Mouse (Mus musculus) hindbrain, postnatal 0 days (tissue): ENCODE measurements around the gene Mef2a. TPM values are rescaled to one million over a fixed set of nuclear protein-coding genes. Genes with fewer than 3 reads are reported as not detected.

Experiments used
- ATAC-seq: fragments of 200-750 bp; cut with Nextera tagmentation; 2 replicates; pipeline ENCODE4 v1.8.0; 2017; ENCODE audit warnings: mild to moderate bottlenecking, moderate TSS enrichment, moderate library complexity
- DNase-seq: peaks from one replicate; pipeline ENCODE4 v3.0.0-alpha.2; 2015; ENCODE audit warnings: low spot score
- H3K27ac ChIP-seq: fragments of 300-500 bp; sonication (generic); 2 replicates; pipeline ENCODE4 v1.5.1; 2014; ENCODE audit warnings: mild to moderate bottlenecking
- H3K27me3 ChIP-seq: fragments of 300-500 bp; sonication (generic); 2 replicates; pipeline ENCODE4 v1.6.1; 2014; ENCODE audit warnings: low read length, mixed read lengths; ENCODE audit not compliant: insufficient read depth
- H3K36me3 ChIP-seq: fragments of 300-500 bp; sonication (generic); 2 replicates; pipeline ENCODE4 v1.6.1; 2014; ENCODE audit warnings: low read length, mixed read lengths; ENCODE audit not compliant: insufficient read depth
- H3K4me1 ChIP-seq: fragments of 300-500 bp; sonication (generic); 2 replicates; pipeline ENCODE4 v1.6.1; 2014; ENCODE audit warnings: antibody characterized with exemption, low read length, mixed read lengths; ENCODE audit not compliant: insufficient read depth
- H3K4me2 ChIP-seq: fragments of 300-500 bp; sonication (generic); 2 replicates; pipeline ENCODE4 v1.6.1; 2014; ENCODE audit warnings: low read depth, mild to moderate bottlenecking, low read length, moderate library complexity, mixed read lengths
- H3K4me3 ChIP-seq: fragments of 300-500 bp; sonication (generic); 2 replicates; pipeline ENCODE4 v1.5.1; 2014; ENCODE audit warnings: low read length
- H3K9ac ChIP-seq: fragments of 300-500 bp; sonication (generic); replicated peaks from 2 replicates; pipeline ENCODE4 v1.6.1; 2014; ENCODE audit warnings: mild to moderate bottlenecking, low read length, moderate library complexity, mixed read lengths
- H3K9me3 ChIP-seq: fragments of 300-500 bp; sonication (generic); 2 replicates; pipeline ENCODE4 v1.6.1; 2016; ENCODE audit warnings: low read length, mixed read lengths
- CTCF ChIP-seq: IDR thresholded peaks from 2 replicates; pipeline ENCODE4 v1.5.1; 2016; ENCODE audit warnings: antibody characterized with exemption, control low read depth, low read depth
- WGBS: fragments of 180-500 bp; shearing (Covaris S2); extraction: QIAGEN DNeasy Blood & Tissue Kit; methylation state at CpG from one replicate; pipeline ENCODE4 v1.1.7; 2014; 5-methylcytosine and 5-hydroxymethylcytosine counted together
- polyA plus RNA-seq: library from polyadenylated mRNA; unstranded; fragments of >200 nt; fragmentation: Nextera tagmentation; extraction: Ambion mirVana; gene quantifications from 2 replicates; pipeline ENCODE4 v1.2.1, GENCODE M21; 2015
- total RNA-seq: library from RNA; depleted of rRNA; stranded (reverse); fragments of >200 nt; gene quantifications from 2 replicates; pipeline ENCODE4 v1.2.3, GENCODE M21; 2014

Mef2a gene
- total and polyA plus RNA-seq, 2 experiments from 2014 or later: 38.4 to 55.2 TPM

DNA sequence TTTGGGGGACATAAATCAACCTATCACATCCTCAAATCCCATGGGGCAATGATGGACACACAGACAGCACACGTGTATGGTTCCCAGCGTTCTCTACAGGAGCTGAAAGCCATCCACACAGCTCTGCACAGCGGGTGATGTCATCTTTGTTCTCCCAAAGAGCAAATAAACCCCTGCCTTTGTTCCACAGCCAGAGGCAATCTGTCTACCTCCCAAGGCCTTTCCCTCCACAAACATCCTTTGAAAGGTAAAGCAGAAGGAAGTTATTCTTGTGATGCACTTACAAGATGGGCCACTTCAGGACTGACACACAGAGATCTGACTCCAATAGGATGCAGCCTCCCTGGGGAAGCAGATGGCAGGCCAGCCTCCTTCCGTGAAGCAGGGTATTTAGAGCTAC lies 160.7 kb downstream of the Mef2a start:
- Histone ChIP-seq H3K9me3 (no peaks in the 10 kb centered on the region), H3K27me3 (no peaks in the 10 kb centered on the region), H3K36me3 (no peaks in the 10 kb centered on the region), H3K27ac (no peak overlapping the region), H3K4me1 (no peaks in the 10 kb centered on the region), H3K4me3 (no peak overlapping the region), H3K4me2 (no peak overlapping the region), H3K9ac (no peak overlapping the region)
- 26% methylated on average over 4 of the region's 4 CpGs for WGBS
- no peak for ATAC-seq
- TF ChIP-seq CTCF: no peak
- no peak for DNase-seq

DNA sequence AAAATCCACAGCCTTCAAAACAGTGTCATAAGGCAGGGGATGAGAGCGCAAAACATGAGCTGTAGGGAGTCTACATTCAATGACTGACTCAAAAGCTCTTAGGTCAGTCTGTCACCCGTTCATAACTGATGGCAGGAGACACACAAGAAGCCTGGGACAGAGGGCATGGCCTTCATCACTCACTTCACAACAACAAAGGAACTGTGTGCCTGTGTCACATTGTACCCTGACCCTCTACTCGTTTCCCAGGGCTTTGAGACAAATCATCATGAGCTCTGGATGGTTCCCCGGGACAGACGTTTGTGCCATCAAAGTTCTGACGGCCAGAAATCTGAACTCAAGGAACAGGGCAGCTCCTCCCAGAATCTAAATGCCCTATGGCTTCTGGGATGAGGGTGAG lies 161.3 kb downstream of the Mef2a start:
- H3K36me3 ChIP-seq: no peaks in the 10 kb centered on the region
- no peak overlapping the region for H3K4me3 ChIP-seq
- no peak overlapping the region for H3K27ac ChIP-seq
- H3K9ac ChIP-seq: no peak overlapping the region
- H3K4me1 ChIP-seq: no peaks in the 10 kb centered on the region
- no peak for ATAC-seq
- H3K4me2 ChIP-seq: no peak overlapping the region
- H3K9me3 ChIP-seq: no peaks in the 10 kb centered on the region
- TF ChIP-seq CTCF: no peak
- H3K27me3 ChIP-seq: no peaks in the 10 kb centered on the region
- WGBS: 30% methylated on average over 6 of the region's 6 CpGs
- no peak for DNase-seq

DNA sequence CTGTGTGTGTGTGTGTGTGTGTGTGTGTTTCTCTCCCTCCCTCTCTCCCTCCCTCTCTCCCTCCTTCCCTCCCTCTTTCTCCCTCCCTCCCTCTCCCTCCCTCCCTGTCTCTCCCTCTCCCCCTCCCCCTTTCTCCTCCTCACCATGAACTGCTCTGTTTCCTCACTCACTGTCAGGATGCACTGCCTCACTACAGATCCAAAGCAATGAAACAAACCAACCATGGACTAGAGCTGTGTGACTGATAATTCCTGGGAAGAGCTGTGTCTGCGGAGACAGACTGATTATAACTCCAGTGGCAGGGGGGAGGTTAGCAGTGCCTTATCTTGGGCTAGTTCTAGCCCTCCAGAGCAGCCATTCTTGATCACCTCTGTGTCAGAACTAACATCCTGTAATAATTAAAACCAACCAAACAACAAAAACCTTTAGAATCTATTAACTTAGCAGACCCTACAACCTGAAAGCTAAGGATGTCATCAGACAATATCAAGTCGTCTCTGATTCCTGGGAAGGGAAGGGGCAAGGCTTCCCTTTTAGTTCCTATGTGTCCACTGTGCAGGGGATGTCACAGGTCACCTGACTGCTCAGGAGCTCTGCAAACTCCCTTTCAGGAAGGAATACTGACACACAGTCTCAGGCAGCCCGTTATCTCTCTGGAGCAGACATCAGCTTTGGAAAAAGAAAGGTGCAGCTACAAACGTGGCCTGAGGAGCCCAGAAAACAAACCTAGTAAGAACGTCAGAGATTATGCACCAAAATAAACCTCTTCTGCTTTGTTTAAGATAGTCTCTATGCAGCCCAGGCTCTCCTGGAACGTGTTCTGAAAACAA lies 162.4 kb downstream of the Mef2a start:
- H3K27ac ChIP-seq: no peak overlapping the region
- H3K4me2 ChIP-seq: no peak overlapping the region
- H3K9ac ChIP-seq: no peak overlapping the region
- no peaks in the 10 kb centered on the region for H3K4me1 ChIP-seq
- no peaks in the 10 kb centered on the region for H3K36me3 ChIP-seq
- no peak for TF ChIP-seq CTCF
- no peaks in the 10 kb centered on the region for H3K9me3 ChIP-seq
- H3K4me3 ChIP-seq: no peak overlapping the region
- DNase-seq: no peak
- H3K27me3 ChIP-seq: no peaks in the 10 kb centered on the region
- ATAC-seq: no peak
- 67% methylated on average over 6 of the region's 6 CpGs for WGBS

DNA sequence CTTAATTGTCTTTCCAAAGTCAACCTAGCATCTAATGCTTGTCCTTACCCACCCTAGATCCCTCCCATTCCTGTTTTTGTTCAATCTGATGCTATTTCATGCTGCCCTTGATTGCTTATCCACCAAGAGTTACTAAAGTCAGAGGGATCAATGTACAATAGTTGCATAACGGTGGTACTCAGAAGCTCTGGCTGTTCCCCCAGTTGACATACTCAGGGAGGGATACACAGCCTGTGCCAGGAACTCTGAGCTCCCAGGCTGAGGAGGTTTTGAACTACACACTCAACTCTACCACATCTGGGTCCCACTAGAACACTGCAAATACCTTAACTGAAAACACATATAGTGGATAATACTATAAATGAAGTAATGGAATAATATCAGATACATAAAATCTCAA lies 164.3 kb downstream of the Mef2a start:
- ATAC-seq: no peak
- no peak overlapping the region for H3K27ac ChIP-seq
- H3K4me2 ChIP-seq: no peak overlapping the region
- no peaks in the 10 kb centered on the region for H3K9me3 ChIP-seq
- H3K9ac ChIP-seq: no peak overlapping the region
- no peaks in the 10 kb centered on the region for H3K36me3 ChIP-seq
- no peaks in the 10 kb centered on the region for H3K27me3 ChIP-seq
- no peak overlapping the region for H3K4me3 ChIP-seq
- DNase-seq: no peak
- 84% methylated on average over 1 of the region's 1 CpGs for WGBS
- TF ChIP-seq CTCF: no peak
- no peaks in the 10 kb centered on the region for H3K4me1 ChIP-seq

DNA sequence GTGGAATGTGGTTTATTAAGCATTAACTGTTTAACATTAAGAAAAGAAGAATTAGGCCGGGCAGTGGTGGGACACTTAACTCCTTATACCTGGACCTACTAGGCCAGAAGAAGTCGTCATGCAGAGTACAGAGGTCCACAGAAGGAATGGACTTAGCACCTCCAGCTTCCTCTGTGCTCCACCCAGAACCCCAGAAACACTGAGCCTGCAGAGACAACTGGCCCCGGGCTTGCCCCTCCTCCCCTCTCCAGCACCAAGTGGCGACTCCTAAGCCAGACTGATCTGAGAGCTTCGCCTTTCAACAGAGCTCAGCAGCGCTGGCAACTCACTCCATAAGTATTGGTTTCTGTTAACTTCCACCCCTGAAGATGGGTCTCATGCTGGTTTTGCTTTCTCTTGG lies 165.0 kb downstream of the Mef2a start:
- WGBS: 61% methylated on average over 6 of the region's 6 CpGs
- no peaks in the 10 kb centered on the region for H3K27me3 ChIP-seq
- H3K4me2 ChIP-seq: no peak overlapping the region
- no peaks in the 10 kb centered on the region for H3K36me3 ChIP-seq
- no peaks in the 10 kb centered on the region for H3K4me1 ChIP-seq
- no peak overlapping the region for H3K27ac ChIP-seq
- DNase-seq: no peak
- no peak for TF ChIP-seq CTCF
- H3K9me3 ChIP-seq: no peaks in the 10 kb centered on the region
- H3K9ac ChIP-seq: no peak overlapping the region
- no peak for ATAC-seq
- no peak overlapping the region for H3K4me3 ChIP-seq

DNA sequence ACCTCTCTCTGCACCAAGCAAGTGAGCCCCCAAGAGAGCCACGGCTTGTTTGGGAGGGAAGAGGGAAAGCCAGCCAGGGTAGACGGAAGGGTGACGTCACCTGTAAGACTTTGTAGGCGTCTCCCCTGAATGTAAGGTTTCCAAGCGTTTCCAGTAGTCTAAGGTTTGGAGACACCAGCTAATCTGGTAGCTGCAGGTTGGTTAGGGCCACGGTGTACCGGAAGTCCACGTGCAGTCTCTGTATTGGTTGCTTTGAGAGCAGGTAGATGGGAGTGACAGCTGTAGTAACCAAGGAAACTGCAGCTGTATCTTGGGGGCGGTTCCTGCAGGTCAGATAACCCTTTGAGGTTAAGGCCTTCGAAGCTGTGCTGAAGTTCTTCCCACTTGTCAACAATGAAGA lies 166.2 kb downstream of the Mef2a start:
- no peak for TF ChIP-seq CTCF
- Histone ChIP-seq H3K27me3 (no peaks in the 10 kb centered on the region), H3K27ac (no peak overlapping the region), H3K4me2 (no peak overlapping the region), H3K4me1 (no peaks in the 10 kb centered on the region), H3K36me3 (no peaks in the 10 kb centered on the region), H3K4me3 (no peak overlapping the region), H3K9ac (no peak overlapping the region), H3K9me3 (no peaks in the 10 kb centered on the region)
- DNase-seq (no peak), ATAC-seq (no peak)
- 81% methylated on average over 10 of the region's 10 CpGs for WGBS

DNA sequence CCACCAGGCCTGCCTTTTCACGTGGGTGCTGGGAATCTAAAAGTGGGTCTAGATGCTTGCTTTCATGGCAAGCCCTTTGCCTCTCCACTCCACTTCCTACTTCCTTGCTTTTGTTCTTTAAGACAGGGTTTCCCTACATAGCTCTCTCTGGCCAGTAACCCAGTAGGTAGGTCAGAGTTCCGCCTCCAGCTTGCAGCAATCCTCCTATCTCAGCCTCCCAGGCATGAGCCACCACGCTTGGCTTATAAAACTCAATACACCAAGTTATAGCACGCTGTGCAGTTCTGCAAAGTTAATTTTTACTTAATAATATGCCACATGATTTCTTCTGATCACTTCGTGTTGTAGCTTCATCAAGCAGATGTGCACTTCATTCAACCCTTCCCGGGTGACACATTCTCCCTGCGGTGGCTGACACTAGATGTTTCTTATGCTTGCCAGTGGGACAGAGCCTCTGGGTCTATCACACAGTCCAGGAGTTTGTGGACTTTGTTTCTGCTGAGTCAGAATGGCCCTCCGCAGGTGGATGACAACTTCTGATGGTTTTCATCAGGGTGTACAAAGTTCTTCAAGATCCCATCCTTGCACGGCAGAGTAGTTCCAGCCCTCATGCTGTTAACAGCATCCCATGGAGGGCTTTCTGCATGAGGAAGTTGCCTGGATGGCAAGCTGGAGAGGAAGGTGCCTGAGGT lies 166.8 kb downstream of the Mef2a start:
- Histone ChIP-seq H3K27me3 (no peaks in the 10 kb centered on the region), H3K36me3 (no peaks in the 10 kb centered on the region), H3K4me3 (no peak overlapping the region), H3K9ac (no peak overlapping the region), H3K27ac (no peak overlapping the region), H3K9me3 (no peaks in the 10 kb centered on the region), H3K4me2 (no peak overlapping the region), H3K4me1 (no peaks in the 10 kb centered on the region)
- ATAC-seq: no peak
- no peak for TF ChIP-seq CTCF
- DNase-seq: no peak
- 88% methylated on average over 9 of the region's 9 CpGs for WGBS
